Mouse (Mus musculus) cerebellum, postnatal 10 days (tissue): ENCODE measurements around the gene Dapl1.

Source experiments
- DNase-seq, 2 experiments: peaks; one replicate each; pipeline ENCODE4 v3.0.0; 2021; ENCODE audit warnings: mixed read lengths in 2 of 2

The Dapl1 gene

GRCm38 (mm10) chr2:59484438-59484837 lies at the start of gene Dapl1:
Dapl1 (plus strand) TSS chr2:59484653.
- peak; percentile 91 to 93 for DNase-seq

GRCm38 (mm10) chr2:59434820-59435219 lies 49.6 kb upstream of the Dapl1 start:
- DNase-seq = no peak

- peak; percentile 92 for DNase-seq
Measured at GRCm38 (mm10) chr2:59437684-59438393, 46.6 kb upstream of the Dapl1 start.

- DNase-seq = peak; percentile 75 to 85
Measured at GRCm38 (mm10) chr2:59438479-59438935, 45.9 kb upstream of the Dapl1 start.

GRCm38 (mm10) chr2:59439824-59440223 lies 44.6 kb upstream of the Dapl1 start:
- no peak for DNase-seq

- DNase-seq = peak; percentile 89 to 92
Measured at GRCm38 (mm10) chr2:59440481-59440880, 44.0 kb upstream of the Dapl1 start.

- DNase-seq = no peak
Measured at GRCm38 (mm10) chr2:59441681-59442080, 42.8 kb upstream of the Dapl1 start.

GRCm38 (mm10) chr2:59446671-59447070 lies 37.8 kb upstream of the Dapl1 start:
- peak; percentile 94 to 95 for DNase-seq

- DNase-seq = no peak
Measured at GRCm38 (mm10) chr2:59447712-59448111, 36.7 kb upstream of the Dapl1 start.

- no peak for DNase-seq
Measured at GRCm38 (mm10) chr2:59448516-59448915, 35.9 kb upstream of the Dapl1 start.

- DNase-seq = no peak
Measured at GRCm38 (mm10) chr2:59448921-59449320, 35.5 kb upstream of the Dapl1 start.

GRCm38 (mm10) chr2:59451675-59452074 lies 32.8 kb upstream of the Dapl1 start:
- DNase-seq = no peak

- no peak for DNase-seq
Measured at GRCm38 (mm10) chr2:59452102-59452501, 32.4 kb upstream of the Dapl1 start.

- DNase-seq = no peak
Measured at GRCm38 (mm10) chr2:59462086-59462485, 22.4 kb upstream of the Dapl1 start.

GRCm38 (mm10) chr2:59463428-59464182 lies 20.8 kb upstream of the Dapl1 start:
- peak; percentile 88 for DNase-seq

GRCm38 (mm10) chr2:59465671-59466070 lies 18.8 kb upstream of the Dapl1 start:
- DNase-seq = no peak

GRCm38 (mm10) chr2:59466358-59466757 lies 18.1 kb upstream of the Dapl1 start:
- no peak for DNase-seq

GRCm38 (mm10) chr2:59467085-59467484 lies 17.4 kb upstream of the Dapl1 start:
- DNase-seq = no peak

GRCm38 (mm10) chr2:59467976-59468375 lies 16.5 kb upstream of the Dapl1 start:
- DNase-seq = no peak

- DNase-seq = no peak
Measured at GRCm38 (mm10) chr2:59469590-59470245, 14.7 kb upstream of the Dapl1 start.

- peak; percentile 47 to 49 for DNase-seq
Measured at GRCm38 (mm10) chr2:59470326-59471031, 14.0 kb upstream of the Dapl1 start.

- peak; percentile 45 to 52 for DNase-seq
Measured at GRCm38 (mm10) chr2:59471051-59471948, 13.2 kb upstream of the Dapl1 start.
